Comparison of ENCODE assay signal across 22 mouse cellular contexts in the genomic region with DNA sequence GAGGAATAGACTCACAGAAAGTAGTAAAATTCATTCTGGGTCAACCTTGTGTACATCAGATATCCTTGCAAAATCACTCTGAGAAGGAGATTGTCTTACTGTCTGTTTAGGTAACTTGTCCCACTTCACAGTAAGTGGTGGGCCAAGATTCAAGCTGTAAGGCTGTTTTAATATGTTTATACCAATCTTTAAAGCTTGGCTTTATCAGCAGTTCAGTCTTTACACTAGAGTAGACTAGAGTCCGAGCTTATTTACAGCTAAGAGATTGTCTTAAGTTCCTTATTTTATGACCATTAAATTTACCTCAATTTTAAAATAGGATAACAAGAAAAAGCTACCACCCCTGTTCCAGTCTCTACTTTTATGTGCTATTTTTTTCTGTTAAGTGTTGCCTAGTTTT. TPM values are rescaled to one million over a fixed set of nuclear protein-coding genes. Genes with fewer than 3 reads are reported as not detected.
DNase-seq lines count a peak whose midpoint lies in the region; ATAC-seq and TF ChIP-seq lines count a peak whose summit lies in the region.
"Had no signal": no experiment of that assay in that cellular context is flagged by ENCODE, and none has a peak within 500 bp of the region (broad histone marks: within the 10 kb centered on the region; RNA-seq: fewer than 3 reads in every experiment).

No protein-coding gene starts in this region.

- intact Hi-C loops in gastrocnemius, adult 2 months (cut with DNase I) = no loop called here

- TF ChIP-seq EP300 in MEL (IDR thresholded peaks at IDR 0.05; ENCODE audit: low read depth in 1 of 2, low read length in 2 of 2) = 0 out of 4 replicates have a peak, but pooled peaks of 1 of the 2 experiments have one; percentile 10

- peak overlapping the region; percentile 28; the same call in 1 of the 2 replicates for H3K27ac ChIP-seq in gastrocnemius, adult 2 months
- H3K27ac ChIP-seq in MEL (ENCODE audit: control insufficient read depth, low read depth, low read length) = 0 out of 2 replicates have a peak overlapping the region, but pooled peaks have one; percentile 17
- H3K27ac ChIP-seq in forebrain, postnatal 0 days (ENCODE audit: low read depth, low read length) = no peak overlapping the region

- peaks cover 76% of the 10 kb centered on the region for H3K79me2 ChIP-seq in MEL (ENCODE audit: control insufficient read depth, insufficient read depth, low read length, poor library complexity)

- no peak overlapping the region for H3K9ac ChIP-seq in MEL (ENCODE audit: control insufficient read depth, low read depth, low read length, poor library complexity, severe bottlenecking)
- no peak overlapping the region for H3K9ac ChIP-seq in forebrain, postnatal 0 days

- H3K4me2 ChIP-seq in forebrain, postnatal 0 days (ENCODE audit: low read depth) = no peak overlapping the region

- peaks cover 59% of the 10 kb centered on the region for H3K4me1 ChIP-seq in megakaryocyte, embryonic 14.5 days
- peaks cover 12 to 14% of the 10 kb centered on the region in 2 experiments for H3K4me1 ChIP-seq in MEL (ENCODE audit: control insufficient read depth in 1 of 2, insufficient read depth in 2 of 2, low read length in 2 of 2)
- 0 out of 2 replicates have a peak, but pooled peaks cover 3% of the 10 kb centered on the region for H3K4me1 ChIP-seq in forebrain, postnatal 0 days (ENCODE audit: insufficient read depth)

- H3K9me3 ChIP-seq in megakaryocyte, embryonic 14.5 days = no peaks in the 10 kb centered on the region
- no peaks in the 10 kb centered on the region for H3K9me3 ChIP-seq in MEL (replicated peaks; ENCODE audit: insufficient read depth, low read length)
- no peaks in the 10 kb centered on the region for H3K9me3 ChIP-seq in forebrain, postnatal 0 days (ENCODE audit: low read length)
- H3K9me3 ChIP-seq: G1E had no signal

- no peaks in the 10 kb centered on the region for H3K27me3 ChIP-seq in megakaryocyte, embryonic 14.5 days (replicated peaks)
- H3K27me3 ChIP-seq in MEL (ENCODE audit: control insufficient read depth in 1 of 2, insufficient read depth in 2 of 2, low read length in 2 of 2) = no peaks in the 10 kb centered on the region
- no peaks in the 10 kb centered on the region for H3K27me3 ChIP-seq in forebrain, postnatal 0 days (ENCODE audit: insufficient read depth, low read length)
- H3K27me3 ChIP-seq: CH12.LX, Patski had no signal

- H3K4me3 ChIP-seq in gastrocnemius, adult 2 months = no peak overlapping the region
- H3K4me3 ChIP-seq in megakaryocyte, embryonic 14.5 days (replicated peaks) = peak overlapping the region; percentile 74
- no peak overlapping the region for H3K4me3 ChIP-seq in MEL (ENCODE audit: control insufficient read depth in 1 of 2, insufficient read depth in 1 of 2, low read depth in 2 of 2, low read length in 2 of 2)
- H3K4me3 ChIP-seq in forebrain, postnatal 0 days (ENCODE audit: low read depth, low read length) = no peak overlapping the region

- peaks cover 8% of the 10 kb centered on the region for H3K36me3 ChIP-seq in megakaryocyte, embryonic 14.5 days (replicated peaks; ENCODE audit: low read length)
- peaks cover 0 to 41% of the 10 kb centered on the region in 2 experiments; a peak in 3 of 4 replicates for H3K36me3 ChIP-seq in MEL (ENCODE audit: control insufficient read depth in 1 of 2, insufficient read depth in 2 of 2, low read length in 2 of 2)
- no peaks in the 10 kb centered on the region for H3K36me3 ChIP-seq in forebrain, postnatal 0 days (ENCODE audit: insufficient read depth)

- TF ChIP-seq CTCF in gastrocnemius, adult 2 months (IDR thresholded peaks at IDR 0.05) = no peak
- no peak for TF ChIP-seq CTCF in MEL (IDR thresholded peaks at IDR 0.05 in 2 of 3, conservative IDR thresholded peaks at IDR 0.05 in 1 of 3; ENCODE audit: control insufficient read depth in 1 of 3, insufficient read depth in 1 of 3, low read depth in 2 of 3, low read length in 3 of 3, poor library complexity in 1 of 3, severe bottlenecking in 1 of 3)
- no peak for TF ChIP-seq CTCF in forebrain, postnatal 0 days (IDR thresholded peaks at IDR 0.05; ENCODE audit: low read depth)

- TF ChIP-seq RAD21 in MEL (IDR thresholded peaks at IDR 0.05; ENCODE audit: low read depth, low read length) = no peak

- 83% methylated on average over 1 of the region's 1 CpGs for WGBS in forebrain, postnatal 0 days

- DNase-seq in gastrocnemius, adult 2 months = no peak
- no peak for DNase-seq in gastrocnemius, postnatal 4 days (ENCODE audit: low spot score in 2 of 2)
- DNase-seq in MEL (ENCODE audit: low read depth, low spot score) = peak; percentile 52
- no peak for DNase-seq in forebrain, postnatal 0 days
- DNase-seq: adrenal gland, adult 2 months; adrenal gland, adult 8-10 months; adrenal gland, postnatal 10 days; adrenal gland, postnatal 14 days; adrenal gland, postnatal 25 days; adrenal gland, postnatal 36 days; B cell, adult 2 months; cerebellum, adult 11 months; cerebellum, adult 11-12 months; cerebellum, adult 18-20 months; cerebellum, adult 2 months had no signal

- TF ChIP-seq POLR2A in MEL (IDR thresholded peaks at IDR 0.05; ENCODE audit: control insufficient read depth in 1 of 2, insufficient read depth in 1 of 2, low read depth in 1 of 2, low read length in 2 of 2, poor library complexity in 1 of 2) = no peak

- no peak for ATAC-seq in megakaryocyte, adult 5-6 weeks (ENCODE audit: poor library complexity, severe bottlenecking)
- ATAC-seq in forebrain, postnatal 0 days = no peak
- ATAC-seq: activated CD4-positive, CD25-positive, alpha-beta regulatory T cell, adult 4 months; CD4-positive, CD25-positive, alpha-beta regulatory T cell, adult 4 months; Patski had no signal

TF ChIP-seq in MEL, 35 proteins besides CTCF, POLR2A, EP300 and RAD21:
- TF ChIP-seq MAFK (IDR thresholded peaks at IDR 0.05; ENCODE audit: borderline replicate concordance, low read depth, low read length) = no peak
- peak; percentile 59; the same call in 1 of the 2 replicates for TF ChIP-seq RCOR1 (IDR thresholded peaks at IDR 0.05; ENCODE audit: low read depth, low read length)
- TF ChIP-seq GABPA (IDR thresholded peaks at IDR 0.05; ENCODE audit: low read depth, low read length) = no peak
- TF ChIP-seq POLR2AphosphoS5 (IDR thresholded peaks at IDR 0.05; ENCODE audit: borderline replicate concordance, low read depth, low read length) = no peak
- peak; percentile 40; the same call in 1 of the 2 replicates for TF ChIP-seq GATA1 (IDR thresholded peaks at IDR 0.05; ENCODE audit: low read depth, low read length)

RNA-seq across cellular contexts. Expression of gene Kpna1, which starts 9.4 kb away (rescaled TPM):
- 100 to 1,000 TPM; 176 to 180 TPM for total RNA-seq in gastrocnemius, adult 2 months (2021)
- total RNA-seq in gastrocnemius, postnatal 4 days (2021) = 10 to 100 TPM; 62.5 to 71.0 TPM
- 5.8 and 13.3 TPM in 2 replicates for polyA plus RNA-seq in megakaryocyte, embryonic 14.5 days (2012; ENCODE audit: insufficient read depth, low replicate concordance)
- total RNA-seq in megakaryocyte, adult 5-6 weeks (2015) = 36.0 and 39.1 TPM in 2 replicates
- 29.4 and 31.9 TPM in 2 replicates for total RNA-seq in megakaryocyte, adult 5-6 weeks (2017)
- 24.5 and 25.2 TPM in 2 replicates for total RNA-seq in MEL (2012; rRNA removed)
- 10 to 100 TPM in 1 of 2 experiments, not detected in 1; 34.9 TPM for polyA plus RNA-seq in MEL (2012; ENCODE audit: insufficient read depth in 1 of 2, insufficient read length in 2 of 2, low read depth in 1 of 2, low replicate concordance in 2 of 2, missing spikeins in 1 of 2)
- total RNA-seq in forebrain, postnatal 0 days (2014; rRNA removed) = 83.2 and 97.1 TPM in 2 replicates
- 51.0 and 59.7 TPM in 2 replicates for polyA plus RNA-seq in forebrain, postnatal 0 days (2015; fragmentation: Nextera tagmentation; extraction: Ambion mirVana)

RNA-seq across cellular contexts. Expression of gene Dtx3l, which starts 49.0 kb away (rescaled TPM):
- 1 to 10 TPM; 3.3 to 4.5 TPM for total RNA-seq in gastrocnemius, adult 2 months (2021)
- total RNA-seq in gastrocnemius, postnatal 4 days (2021) = 1 to 10 TPM; 4.6 to 5.5 TPM
- 0.40 and 1.3 TPM in 2 replicates for polyA plus RNA-seq in megakaryocyte, embryonic 14.5 days (2012; ENCODE audit: insufficient read depth, low replicate concordance)
- 32.6 and 36.5 TPM in 2 replicates for total RNA-seq in megakaryocyte, adult 5-6 weeks (2015)
- 50.0 and 51.3 TPM in 2 replicates for total RNA-seq in megakaryocyte, adult 5-6 weeks (2017)
- 3.5 and 3.9 TPM in 2 replicates for total RNA-seq in MEL (2012; rRNA removed)
- 1 to 10 TPM in 1 of 2 experiments, not detected in 1; 6.0 TPM for polyA plus RNA-seq in MEL (2012; ENCODE audit: insufficient read depth in 1 of 2, insufficient read length in 2 of 2, low read depth in 1 of 2, low replicate concordance in 2 of 2, missing spikeins in 1 of 2)
- 1.2 and 2.3 TPM in 2 replicates for total RNA-seq in forebrain, postnatal 0 days (2014; rRNA removed)
- polyA plus RNA-seq in forebrain, postnatal 0 days (2015; fragmentation: Nextera tagmentation; extraction: Ambion mirVana) = 1.1 TPM in 2 replicates

RNA-seq across cellular contexts. Expression of gene Parp9, which starts 49.7 kb away (rescaled TPM):
- total RNA-seq in gastrocnemius, adult 2 months (2021) = 1 to 10 TPM; 3.7 to 4.9 TPM
- 1 to 10 TPM; 7.6 TPM for total RNA-seq in gastrocnemius, postnatal 4 days (2021)
- 0.62 and 3.0 TPM in 2 replicates for polyA plus RNA-seq in megakaryocyte, embryonic 14.5 days (2012; ENCODE audit: insufficient read depth, low replicate concordance)
- 25.0 and 26.3 TPM in 2 replicates for total RNA-seq in megakaryocyte, adult 5-6 weeks (2015)
- 48.2 and 63.1 TPM in 2 replicates for total RNA-seq in megakaryocyte, adult 5-6 weeks (2017)
- 3.0 and 3.4 TPM in 2 replicates for total RNA-seq in MEL (2012; rRNA removed)
- polyA plus RNA-seq in MEL (2012; ENCODE audit: insufficient read depth in 1 of 2, insufficient read length in 2 of 2, low read depth in 1 of 2, low replicate concordance in 2 of 2, missing spikeins in 1 of 2) = 1 to 10 TPM in 1 of 2 experiments, not detected in 1; 5.3 TPM
- total RNA-seq in forebrain, postnatal 0 days (2014; rRNA removed) = 3.3 and 5.1 TPM in 2 replicates
- 2.3 and 3.2 TPM in 2 replicates for polyA plus RNA-seq in forebrain, postnatal 0 days (2015; fragmentation: Nextera tagmentation; extraction: Ambion mirVana)

RNA-seq across cellular contexts. Expression of gene Wdr5b, which starts 53.1 kb away (rescaled TPM):
- total RNA-seq in gastrocnemius, adult 2 months (2021) = 1 to 10 TPM; 1.3 to 1.9 TPM
- total RNA-seq in gastrocnemius, postnatal 4 days (2021) = 1 to 10 TPM; 5.0 to 5.3 TPM
- 0.61 and 0.82 TPM in 2 replicates for polyA plus RNA-seq in megakaryocyte, embryonic 14.5 days (2012; ENCODE audit: insufficient read depth, low replicate concordance)
- 5.5 and 6.9 TPM in 2 replicates for total RNA-seq in megakaryocyte, adult 5-6 weeks (2015)
- 11.7 and 12.0 TPM in 2 replicates for total RNA-seq in megakaryocyte, adult 5-6 weeks (2017)
- total RNA-seq in MEL (2012; rRNA removed) = 2.1 and 3.3 TPM in 2 replicates
- 1 to 10 TPM in 1 of 2 experiments, not detected in 1; 1.7 TPM for polyA plus RNA-seq in MEL (2012; ENCODE audit: insufficient read depth in 1 of 2, insufficient read length in 2 of 2, low read depth in 1 of 2, low replicate concordance in 2 of 2, missing spikeins in 1 of 2)
- 8.8 and 12.2 TPM in 2 replicates for total RNA-seq in forebrain, postnatal 0 days (2014; rRNA removed)
- 5.0 and 6.8 TPM in 2 replicates for polyA plus RNA-seq in forebrain, postnatal 0 days (2015; fragmentation: Nextera tagmentation; extraction: Ambion mirVana)
